Mouse (Mus musculus): Measurements from ENCODE around the gene Mfap3l.

DNA sequence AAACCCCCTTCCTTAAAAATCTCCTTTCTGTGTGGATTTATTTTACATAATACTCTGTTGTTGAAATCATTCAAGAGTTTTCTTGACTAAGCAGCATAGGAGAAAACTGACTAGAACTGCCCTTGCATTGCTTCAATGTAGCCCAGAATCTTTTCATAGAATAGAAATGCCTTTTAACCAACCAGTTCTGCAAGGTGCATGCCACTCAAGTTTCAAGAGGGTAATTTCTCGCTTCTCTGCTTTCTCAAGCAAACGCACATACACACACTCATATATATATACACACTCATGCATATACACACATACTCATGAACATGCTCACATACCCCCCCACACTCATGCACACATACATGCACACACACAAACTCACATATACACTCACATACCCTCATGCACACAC lies 28.6 kb downstream of the Mfap3l start:
- no peak for TF ChIP-seq POLR2A (IDR thresholded peaks at IDR 0.05; ENCODE audit: extremely low read depth, insufficient read depth, low read length)
- TF ChIP-seq CTCF (IDR thresholded peaks at IDR 0.05; ENCODE audit: low read depth, low read length): no peak
